Mouse (Mus musculus): ENCODE results near the gene Galnt16. TPM values are rescaled to one million over a fixed set of nuclear protein-coding genes. Genes with fewer than 3 reads are reported as not detected.

Galnt16 gene
- polyA plus RNA-seq, 1 experiment from 2014 or later, result 34.1 TPM

- H3K4me1 ChIP-seq (replicated peaks), result peaks cover 37% of the 10 kb centered on the region
- H3K4me2 ChIP-seq, result no peak overlapping the region
- no peaks in the 10 kb centered on the region for H3K9me3 ChIP-seq
- WGBS, result 74% methylated on average over 9 of the region's 9 CpGs
- no peak overlapping the region for H3K4me3 ChIP-seq
- H3K9ac ChIP-seq, result no peak overlapping the region
- H3K27ac ChIP-seq (replicated peaks), result no peak overlapping the region
- ATAC-seq (ENCODE audit: low FRiP score, low read depth), result no peak
- no peaks in the 10 kb centered on the region; the same call in 1 of the 2 replicates for H3K36me3 ChIP-seq
- H3K27me3 ChIP-seq, result no peaks in the 10 kb centered on the region
Measured at GRCm38 (mm10) chr12:80601597-80602269, 83.7 kb downstream of the Galnt16 start.

- no peak overlapping the region for H3K4me3 ChIP-seq
- H3K36me3 ChIP-seq, result no peaks in the 10 kb centered on the region; the same call in 1 of the 2 replicates
- no peak overlapping the region for H3K27ac ChIP-seq (replicated peaks)
- no peak for ATAC-seq (ENCODE audit: low FRiP score, low read depth)
- H3K4me1 ChIP-seq (replicated peaks), result peaks cover 37% of the 10 kb centered on the region
- H3K9me3 ChIP-seq, result no peaks in the 10 kb centered on the region
- H3K9ac ChIP-seq, result no peak overlapping the region
- H3K4me2 ChIP-seq, result no peak overlapping the region
- H3K27me3 ChIP-seq, result no peaks in the 10 kb centered on the region
- WGBS, result 97% methylated on average over 5 of the region's 5 CpGs
Measured at GRCm38 (mm10) chr12:80602432-80602831, 84.4 kb downstream of the Galnt16 start.

GRCm38 (mm10) chr12:80603566-80603965, 85.5 kb downstream of the Galnt16 start:
- H3K9me3 ChIP-seq, result no peaks in the 10 kb centered on the region
- 51% methylated on average over 4 of the region's 4 CpGs for WGBS
- no peaks in the 10 kb centered on the region; the same call in 1 of the 2 replicates for H3K36me3 ChIP-seq
- no peak for ATAC-seq (ENCODE audit: low FRiP score, low read depth)
- H3K4me3 ChIP-seq, result no peak overlapping the region
- H3K9ac ChIP-seq, result no peak overlapping the region
- H3K4me1 ChIP-seq (replicated peaks), result peaks cover 31% of the 10 kb centered on the region
- H3K27me3 ChIP-seq, result no peaks in the 10 kb centered on the region
- H3K27ac ChIP-seq (replicated peaks), result no peak overlapping the region; the same call in 1 of the 2 replicates
- no peak overlapping the region for H3K4me2 ChIP-seq

- 0 out of 2 replicates have a peak, but pooled peaks have one; percentile 21 for ATAC-seq (ENCODE audit: low FRiP score, low read depth)
- H3K27me3 ChIP-seq, result no peaks in the 10 kb centered on the region
- H3K4me2 ChIP-seq, result no peak overlapping the region
- peaks cover 25% of the 10 kb centered on the region for H3K4me1 ChIP-seq (replicated peaks)
- H3K4me3 ChIP-seq, result no peak overlapping the region
- no peaks in the 10 kb centered on the region; the same call in 1 of the 2 replicates for H3K36me3 ChIP-seq
- H3K27ac ChIP-seq (replicated peaks), result no peak overlapping the region; the same call in 1 of the 2 replicates
- H3K9ac ChIP-seq, result no peak overlapping the region
- 76% methylated on average over 2 of the region's 2 CpGs for WGBS
- no peaks in the 10 kb centered on the region for H3K9me3 ChIP-seq
Measured at GRCm38 (mm10) chr12:80604218-80604617, 86.1 kb downstream of the Galnt16 start.

- Histone ChIP-seq H3K9me3 (no peaks in the 10 kb centered on the region), H3K27ac (replicated peaks) (no peak overlapping the region), H3K36me3 (no peaks in the 10 kb centered on the region), H3K4me2 (no peak overlapping the region), H3K9ac (no peak overlapping the region), H3K27me3 (no peaks in the 10 kb centered on the region), H3K4me1 (replicated peaks) (peaks cover 11% of the 10 kb centered on the region), H3K4me3 (no peak overlapping the region)
- 88% methylated on average over 1 of the region's 1 CpGs for WGBS
- no peak for ATAC-seq (ENCODE audit: low FRiP score, low read depth)
Measured at GRCm38 (mm10) chr12:80608576-80608975, 90.5 kb downstream of the Galnt16 start.

- no peaks in the 10 kb centered on the region for H3K9me3 ChIP-seq
- H3K9ac ChIP-seq, result no peak overlapping the region
- ATAC-seq (ENCODE audit: low FRiP score, low read depth), result no peak
- no peak overlapping the region for H3K4me3 ChIP-seq
- H3K36me3 ChIP-seq, result no peaks in the 10 kb centered on the region
- no peaks in the 10 kb centered on the region for H3K4me1 ChIP-seq (replicated peaks)
- H3K4me2 ChIP-seq, result no peak overlapping the region
- 87% methylated on average over 3 of the region's 3 CpGs for WGBS
- H3K27ac ChIP-seq (replicated peaks), result no peak overlapping the region
- no peaks in the 10 kb centered on the region for H3K27me3 ChIP-seq
Measured at GRCm38 (mm10) chr12:80609928-80610327, 91.9 kb downstream of the Galnt16 start.

GRCm38 (mm10) chr12:80612113-80612791, 94.2 kb downstream of the Galnt16 start:
- peak overlapping the region; percentile 25 for H3K27ac ChIP-seq (replicated peaks)
- 47% methylated on average over 9 of the region's 9 CpGs for WGBS

GRCm38 (mm10) chr12:80615371-80616257, 97.5 kb downstream of the Galnt16 start:
- Histone ChIP-seq H3K4me2 (no peak overlapping the region), H3K9me3 (no peaks in the 10 kb centered on the region), H3K36me3 (no peaks in the 10 kb centered on the region), H3K27ac (replicated peaks) (no peak overlapping the region), H3K27me3 (no peaks in the 10 kb centered on the region), H3K9ac (no peak overlapping the region), H3K4me3 (no peak overlapping the region), H3K4me1 (replicated peaks) (no peaks in the 10 kb centered on the region)
- ATAC-seq (ENCODE audit: low FRiP score, low read depth), result no peak
- 45% methylated on average over 7 of the region's 7 CpGs for WGBS

More at GRCm38 (mm10) chr12:80612113-80612791, 94.2 kb downstream of the Galnt16 start:
- Histone ChIP-seq H3K36me3 (no peaks in the 10 kb centered on the region), H3K27me3 (no peaks in the 10 kb centered on the region), H3K4me1 (replicated peaks) (no peaks in the 10 kb centered on the region), H3K4me2 (no peak overlapping the region), H3K9me3 (no peaks in the 10 kb centered on the region), H3K4me3 (no peak overlapping the region), H3K9ac (no peak overlapping the region)
- ATAC-seq (ENCODE audit: low FRiP score, low read depth), result peak; percentile 64; the same call in 1 of the 2 replicates

- H3K4me1 ChIP-seq (replicated peaks), result no peaks in the 10 kb centered on the region
- H3K9me3 ChIP-seq, result no peaks in the 10 kb centered on the region
- no peak overlapping the region for H3K4me2 ChIP-seq
- no peak overlapping the region for H3K9ac ChIP-seq
- H3K27me3 ChIP-seq, result no peaks in the 10 kb centered on the region
- WGBS, result 82% methylated on average over 5 of the region's 5 CpGs
- no peak overlapping the region for H3K4me3 ChIP-seq
- ATAC-seq (ENCODE audit: low FRiP score, low read depth), result no peak
- no peak overlapping the region for H3K27ac ChIP-seq (replicated peaks)
- H3K36me3 ChIP-seq, result no peaks in the 10 kb centered on the region
Measured at GRCm38 (mm10) chr12:80620501-80620900, 102.4 kb downstream of the Galnt16 start.

GRCm38 (mm10) chr12:80631790-80632189, 113.7 kb downstream of the Galnt16 start:
- H3K4me3 ChIP-seq, result no peak overlapping the region
- ATAC-seq (ENCODE audit: low FRiP score, low read depth), result no peak
- no peak overlapping the region for H3K9ac ChIP-seq
- H3K27me3 ChIP-seq, result no peaks in the 10 kb centered on the region
- no peak overlapping the region for H3K4me2 ChIP-seq
- H3K9me3 ChIP-seq, result no peaks in the 10 kb centered on the region
- WGBS, result 87% methylated on average over 5 of the region's 5 CpGs
- H3K27ac ChIP-seq (replicated peaks), result no peak overlapping the region
- no peaks in the 10 kb centered on the region for H3K4me1 ChIP-seq (replicated peaks)
- H3K36me3 ChIP-seq, result peaks cover 37% of the 10 kb centered on the region

GRCm38 (mm10) chr12:80642725-80643692, 124.9 kb downstream of the Galnt16 start:
- peak overlapping the region; percentile 97 for H3K4me3 ChIP-seq
- H3K9ac ChIP-seq, result peak overlapping the region; percentile 98
- peaks cover 55% of the 10 kb centered on the region for H3K4me1 ChIP-seq (replicated peaks)
- peaks cover 33% of the 10 kb centered on the region for H3K36me3 ChIP-seq
- ATAC-seq (ENCODE audit: low FRiP score, low read depth), result peak; percentile 76
- no peaks in the 10 kb centered on the region for H3K27me3 ChIP-seq
- no peaks in the 10 kb centered on the region for H3K9me3 ChIP-seq
- peak overlapping the region; percentile 94 for H3K27ac ChIP-seq (replicated peaks)
- WGBS, result 2% methylated on average over 40 of the region's 48 CpGs
- peak overlapping the region; percentile 92 for H3K4me2 ChIP-seq
